Mouse (Mus musculus) embryonic facial prominence, embryonic 11.5 days (tissue): ENCODE results near the gene Crebrf. TPM values are rescaled to one million over a fixed set of nuclear protein-coding genes. Genes with fewer than 3 reads are reported as not detected.

Experiments used
- ATAC-seq: fragments of 200-750 bp; cut with Nextera tagmentation; replicated peaks from 2 replicates; pipeline ENCODE4 v1.8.0; 2017; ENCODE audit warnings: low read depth; ENCODE audit not compliant: insufficient number of reproducible peaks, low FRiP score, low TSS enrichment
- DNase-seq: peaks from one replicate; pipeline ENCODE4 v3.0.0-alpha.2; 2015; ENCODE audit warnings: low spot score
- H3K27ac ChIP-seq: fragments of 300-500 bp; sonication (generic); replicated peaks from 2 replicates; pipeline ENCODE4 v1.5.1; 2014; ENCODE audit warnings: mild to moderate bottlenecking, low read depth, low read length, control low read depth
- H3K27me3 ChIP-seq: fragments of 300-500 bp; sonication (generic); 2 replicates; pipeline ENCODE4 v1.6.1; 2014; ENCODE audit warnings: mild to moderate bottlenecking, low read length, moderate library complexity, mixed read lengths; ENCODE audit not compliant: control insufficient read depth, insufficient read depth
- H3K36me3 ChIP-seq: fragments of 300-500 bp; sonication (generic); replicated peaks from 2 replicates; pipeline ENCODE4 v1.6.1; 2014; ENCODE audit warnings: low read depth, mild to moderate bottlenecking, low read length, moderate library complexity, mixed read lengths; ENCODE audit not compliant: control insufficient read depth, insufficient read depth
- H3K4me1 ChIP-seq: fragments of 300-500 bp; sonication (generic); 2 replicates; pipeline ENCODE4 v1.6.1; 2014; ENCODE audit warnings: low read length, mixed read lengths; ENCODE audit not compliant: control insufficient read depth, insufficient read depth
- H3K4me2 ChIP-seq: fragments of 300-500 bp; sonication (generic); 2 replicates; pipeline ENCODE4 v1.6.1; 2014; ENCODE audit warnings: low read depth, mild to moderate bottlenecking, control low read depth, low read length, moderate library complexity
- H3K4me3 ChIP-seq: fragments of 300-500 bp; sonication (generic); 2 replicates; pipeline ENCODE4 v1.5.1; 2014; ENCODE audit warnings: low read depth, low read length, control low read depth
- H3K9ac ChIP-seq: fragments of 300-500 bp; sonication (generic); replicated peaks from 2 replicates; pipeline ENCODE4 v1.6.1; 2014; ENCODE audit warnings: mild to moderate bottlenecking, control low read depth, low read length
- H3K9me3 ChIP-seq: fragments of 300-500 bp; sonication (generic); replicated peaks from 2 replicates; pipeline ENCODE4 v1.6.1; 2016; ENCODE audit warnings: mild to moderate bottlenecking, low read length, inconsistent platforms, mixed read lengths; ENCODE audit not compliant: control insufficient read depth
- WGBS: fragments of 180-500 bp; shearing (Covaris S2); extraction: QIAGEN DNeasy Blood & Tissue Kit; methylation state at CpG from one replicate; pipeline ENCODE4 v1.1.7; 2014; 5-methylcytosine and 5-hydroxymethylcytosine counted together
- polyA plus RNA-seq: library from polyadenylated mRNA; unstranded; fragments of >200 nt; fragmentation: Nextera tagmentation; extraction: Ambion mirVana; gene quantifications from 2 replicates; pipeline ENCODE4 v1.2.1, GENCODE M21; 2014

The Crebrf gene
- polyA plus RNA-seq, 1 experiment from 2014 or later = 3.5 TPM

GRCm38 (mm10) chr17:26786586-26786985 is 71.1 kb downstream of the Crebrf start:
- no peaks in the 10 kb centered on the region for H3K27me3 ChIP-seq
- 88% methylated on average over 7 of the region's 7 CpGs for WGBS
- no peak for DNase-seq
- no peak overlapping the region for H3K9ac ChIP-seq
- no peak overlapping the region for H3K27ac ChIP-seq
- no peak overlapping the region for H3K4me3 ChIP-seq
- no peak for ATAC-seq
- no peaks in the 10 kb centered on the region for H3K9me3 ChIP-seq
- no peak overlapping the region for H3K4me2 ChIP-seq
- 0 out of 2 replicates have a peak, but pooled peaks cover 5% of the 10 kb centered on the region for H3K36me3 ChIP-seq
- peaks cover 2% of the 10 kb centered on the region; the same call in 1 of the 2 replicates for H3K4me1 ChIP-seq

- no peak for DNase-seq
- H3K36me3 ChIP-seq = peaks cover 5% of the 10 kb centered on the region; the same call in 1 of the 2 replicates
- no peaks in the 10 kb centered on the region for H3K27me3 ChIP-seq
- H3K4me3 ChIP-seq = no peak overlapping the region
- no peaks in the 10 kb centered on the region for H3K9me3 ChIP-seq
- no peaks in the 10 kb centered on the region for H3K4me1 ChIP-seq
- H3K27ac ChIP-seq = no peak overlapping the region
- no peak for ATAC-seq
- no peak overlapping the region for H3K4me2 ChIP-seq
- H3K9ac ChIP-seq = no peak overlapping the region
- WGBS = 95% methylated on average over 8 of the region's 8 CpGs
These were observed 73.5 kb downstream of the Crebrf start for GRCm38 (mm10) chr17:26788986-26789385.

GRCm38 (mm10) chr17:26789460-26790268 is 74.2 kb downstream of the Crebrf start:
- H3K36me3 ChIP-seq = peaks cover 5% of the 10 kb centered on the region; the same call in 1 of the 2 replicates
- no peaks in the 10 kb centered on the region for H3K27me3 ChIP-seq
- no peaks in the 10 kb centered on the region for H3K4me1 ChIP-seq
- no peak overlapping the region for H3K9ac ChIP-seq
- no peak for DNase-seq
- no peak overlapping the region for H3K4me3 ChIP-seq
- no peak overlapping the region for H3K27ac ChIP-seq
- no peak for ATAC-seq
- no peak overlapping the region for H3K4me2 ChIP-seq
- no peaks in the 10 kb centered on the region for H3K9me3 ChIP-seq
- 94% methylated on average over 8 of the region's 8 CpGs for WGBS

GRCm38 (mm10) chr17:26790269-26791214 is 75.1 kb downstream of the Crebrf start:
- no peak overlapping the region for H3K9ac ChIP-seq
- H3K27me3 ChIP-seq = no peaks in the 10 kb centered on the region
- DNase-seq (no peak), ATAC-seq (no peak)
- peaks cover 4% of the 10 kb centered on the region; the same call in 1 of the 2 replicates for H3K36me3 ChIP-seq
- H3K9me3 ChIP-seq = no peaks in the 10 kb centered on the region
- 91% methylated on average over 11 of the region's 11 CpGs for WGBS
- no peak overlapping the region for H3K27ac ChIP-seq
- H3K4me2 ChIP-seq = no peak overlapping the region
- H3K4me3 ChIP-seq = no peak overlapping the region
- H3K4me1 ChIP-seq = no peaks in the 10 kb centered on the region

- DNase-seq (no peak), ATAC-seq (no peak)
- WGBS = 77% methylated on average over 7 of the region's 7 CpGs
These were observed 76.1 kb downstream of the Crebrf start for GRCm38 (mm10) chr17:26791580-26791979.

GRCm38 (mm10) chr17:26792096-26792495 is 76.6 kb downstream of the Crebrf start:
- DNase-seq (no peak), ATAC-seq (no peak)
- Histone ChIP-seq H3K9me3 (no peaks in the 10 kb centered on the region), H3K27ac (no peak overlapping the region), H3K4me2 (no peak overlapping the region), H3K9ac (no peak overlapping the region), H3K27me3 (no peaks in the 10 kb centered on the region), H3K4me3 (no peak overlapping the region), H3K4me1 (no peaks in the 10 kb centered on the region), H3K36me3 (peaks cover 3% of the 10 kb centered on the region; the same call in 1 of the 2 replicates)
- 88% methylated on average over 15 of the region's 15 CpGs for WGBS

More at GRCm38 (mm10) chr17:26791580-26791979, 76.1 kb downstream of the Crebrf start:
- no peaks in the 10 kb centered on the region for H3K4me1 ChIP-seq
- peaks cover 3% of the 10 kb centered on the region; the same call in 1 of the 2 replicates for H3K36me3 ChIP-seq
- H3K27me3 ChIP-seq = no peaks in the 10 kb centered on the region
- no peak overlapping the region for H3K4me3 ChIP-seq
- H3K9me3 ChIP-seq = no peaks in the 10 kb centered on the region
- H3K4me2 ChIP-seq = no peak overlapping the region
- H3K27ac ChIP-seq = no peak overlapping the region
- H3K9ac ChIP-seq = no peak overlapping the region

- ATAC-seq (no peak), DNase-seq (no peak)
- Histone ChIP-seq H3K27me3 (no peaks in the 10 kb centered on the region), H3K9ac (no peak overlapping the region), H3K4me1 (no peaks in the 10 kb centered on the region), H3K9me3 (no peaks in the 10 kb centered on the region), H3K4me2 (no peak overlapping the region), H3K27ac (no peak overlapping the region), H3K4me3 (no peak overlapping the region), H3K36me3 (peaks cover 3% of the 10 kb centered on the region; the same call in 1 of the 2 replicates)
- 81% methylated on average over 5 of the region's 5 CpGs for WGBS
These were observed 77.8 kb downstream of the Crebrf start for GRCm38 (mm10) chr17:26793068-26793765.
